Mouse (Mus musculus) stomach, postnatal 0 days (tissue): ENCODE data around the gene Hal.

Source experiments
- CTCF ChIP-seq: IDR thresholded peaks from 2 replicates; pipeline ENCODE4 v1.5.1; 2016; ENCODE audit warnings: antibody characterized with exemption, low read depth, mild to moderate bottlenecking, moderate library complexity
- EP300 ChIP-seq: optimal IDR thresholded peaks from 2 replicates; pipeline ENCODE3; 2016; ENCODE audit warnings: antibody characterized with exemption

- no peak for TF ChIP-seq CTCF
- TF ChIP-seq EP300, result no peak
These were observed 29.6 kb downstream of the Hal start for GRCm38 (mm10) chr10:93518186-93518585.
